Mouse (Mus musculus) brain, adult 10 weeks (tissue): ENCODE results near the gene Map4k4. TPM values are rescaled to one million over a fixed set of nuclear protein-coding genes. Genes with fewer than 3 reads are reported as not detected.

ENCODE experiments used
- polyA plus RNA-seq: library from polyadenylated mRNA; stranded (reverse); fragments of 350-450 nt; fragmentation: Illumina TruSeq; extraction: RNeasy Lipid Tissue Mini Kit (QIAGEN cat#74804); gene quantifications from one replicate; pipeline ENCODE4 v1.2.3, GENCODE M21; 2015; ENCODE audit warnings: low read depth, low replicate concordance

Map4k4 gene
- polyA plus RNA-seq, result 88.9 TPM

GRCm38 (mm10) chr1:39900181-39901005, at the start of gene Map4k4:
Gene Map4k4, plus strand, starts transcription at chr1:39900913.

GRCm38 (mm10) chr1:40073779-40074178, 173.1 kb downstream of the Map4k4 start, which contains the start of gene Il1r2:
Gene Il1r2, plus strand, starts transcription at chr1:40074079.

Other genes with a start within 250 kb of the Map4k4 start
- gene Creg2, start 249.4 kb upstream of the Map4k4 start, polyA plus RNA-seq, result 48.2 TPM
- 0.30 TPM for gene Rfx8, start 179.9 kb upstream of the Map4k4 start, polyA plus RNA-seq
- gene Gm3646, start 95.6 kb upstream of the Map4k4 start, polyA plus RNA-seq, result not detected
- not detected for gene Il1r2, start 173.2 kb downstream of the Map4k4 start, polyA plus RNA-seq